Mouse (Mus musculus) CH12.LX (cell line): ENCODE data around the gene Ncoa7. TPM values are rescaled to one million over a fixed set of nuclear protein-coding genes. Genes with fewer than 3 reads are reported as not detected.

Source experiments
- DNase-seq: peaks from one replicate; pipeline ENCODE4 v3.0.0-alpha.2; 2013; ENCODE audit errors: extremely low read depth
- H3K27ac ChIP-seq: 2 replicates; pipeline ENCODE4 v1.5.1; 2012; ENCODE audit warnings: low read depth, mild to moderate bottlenecking, control low read depth, moderate library complexity; ENCODE audit not compliant: insufficient read depth
- H3K27me3 ChIP-seq: replicated peaks from 2 replicates; pipeline ENCODE3; 2012; ENCODE audit warnings: inconsistent platforms
- H3K36me3 ChIP-seq, 2 experiments: replicated peaks in 1 of 2; 2 replicates each; pipeline versions ENCODE3 to v1.6.1; 2012; ENCODE audit warnings: inconsistent platforms in 1 of 2, low read length in 1 of 2, mild to moderate bottlenecking in 1 of 2, mixed read lengths in 1 of 2, moderate library complexity in 1 of 2; ENCODE audit not compliant: control insufficient read depth in 1 of 2, insufficient read depth in 1 of 2
- H3K4me1 ChIP-seq, 2 experiments: 2 replicates each; pipeline ENCODE4 v1.6.1; 2012; ENCODE audit warnings: inconsistent platforms in 1 of 2, moderate library complexity in 1 of 2; ENCODE audit not compliant: insufficient read depth in 2 of 2, control insufficient read depth in 1 of 2
- H3K4me2 ChIP-seq: 2 replicates; pipeline ENCODE4 v1.6.1; 2012; ENCODE audit warnings: low read depth, mild to moderate bottlenecking, control low read depth; ENCODE audit not compliant: poor library complexity, insufficient read depth, severe bottlenecking
- H3K4me3 ChIP-seq, 3 experiments: fragments of 150-350 bp in 1 of 3; sonication (generic) in 1 of 3; replicated peaks in 1 of 3; 2 replicates each; pipeline versions ENCODE3 to v1.5.1; 2011 to 2012; ENCODE audit warnings: low read depth in 2 of 3, low read length in 2 of 3, mild to moderate bottlenecking in 2 of 3, moderate library complexity in 2 of 3, control low read depth in 1 of 3, improper control_type of control experiment in 1 of 3, inconsistent platforms in 1 of 3, mixed read lengths in 1 of 3; ENCODE audit not compliant: poor library complexity in 1 of 3
- H3K79me2 ChIP-seq: replicated peaks from 2 replicates; pipeline ENCODE4 v1.6.1; 2012; ENCODE audit warnings: mild to moderate bottlenecking, moderate library complexity; ENCODE audit not compliant: control insufficient read depth, poor library complexity, insufficient read depth, severe bottlenecking; ENCODE audit errors: extremely low read depth
- H3K9ac ChIP-seq: 2 replicates; pipeline ENCODE4 v1.6.1; 2012; ENCODE audit warnings: low read depth, mild to moderate bottlenecking, control low read depth, moderate library complexity; ENCODE audit not compliant: insufficient read depth
- H3K9me3 ChIP-seq: replicated peaks from 2 replicates; pipeline ENCODE3; 2012; ENCODE audit warnings: low read length, inconsistent platforms, mixed read lengths
- CHD1 ChIP-seq: IDR thresholded peaks from 2 replicates; pipeline ENCODE4 v1.6.1; 2012; ENCODE audit warnings: low read depth, low read length, improper control_type of control experiment, inconsistent platforms
- CHD2 ChIP-seq: IDR thresholded peaks from 2 replicates; pipeline ENCODE4 v1.6.1; 2011; ENCODE audit warnings: low read length, improper control_type of control experiment
- CTCF ChIP-seq, 2 experiments: IDR thresholded peaks in 1 of 2; conservative IDR thresholded peaks in 1 of 2; 2 replicates each; pipeline ENCODE4 v1.5.1; 2011 to 2012; ENCODE audit warnings: low read depth in 2 of 2, low read length in 2 of 2, improper control_type of control experiment in 1 of 2, inconsistent platforms in 1 of 2, mild to moderate bottlenecking in 1 of 2, moderate library complexity in 1 of 2
- E2F4 ChIP-seq: IDR thresholded peaks from 2 replicates; pipeline ENCODE4 v1.6.1; 2011; ENCODE audit warnings: low read depth, low read length, improper control_type of control experiment; ENCODE audit not compliant: insufficient replicate concordance
- ELF1 ChIP-seq: IDR thresholded peaks from 2 replicates; pipeline ENCODE4 v1.6.1; 2014; ENCODE audit warnings: low read depth, mild to moderate bottlenecking, inconsistent platforms, low read length, improper control_type of control experiment
- EP300 ChIP-seq: IDR thresholded peaks from 2 replicates; pipeline ENCODE4 v1.6.1; 2011; ENCODE audit warnings: low read length, improper control_type of control experiment
- ETS1 ChIP-seq: conservative IDR thresholded peaks from 2 replicates; pipeline ENCODE4 v1.6.1; 2012; ENCODE audit warnings: low read depth, mild to moderate bottlenecking, inconsistent platforms, low read length, improper control_type of control experiment, moderate library complexity
- GABPA ChIP-seq: IDR thresholded peaks from 2 replicates; pipeline ENCODE4 v1.6.1; 2012; ENCODE audit warnings: low read depth, low read length, improper control_type of control experiment, inconsistent platforms; ENCODE audit not compliant: insufficient replicate concordance
- HCFC1 ChIP-seq: IDR thresholded peaks from 2 replicates; pipeline ENCODE4 v1.6.1; 2012; ENCODE audit warnings: low read depth, mild to moderate bottlenecking, inconsistent platforms, low read length, improper control_type of control experiment
- IRF4 ChIP-seq: IDR thresholded peaks from 2 replicates; pipeline ENCODE4 v1.6.1; 2014; ENCODE audit warnings: low read depth, mild to moderate bottlenecking, inconsistent platforms, low read length, improper control_type of control experiment
- JUN ChIP-seq: IDR thresholded peaks from 2 replicates; pipeline ENCODE4 v1.6.1; 2011; ENCODE audit warnings: low read depth, mild to moderate bottlenecking, low read length, improper control_type of control experiment, moderate library complexity; ENCODE audit not compliant: insufficient read depth
- KAT2A ChIP-seq: IDR thresholded peaks from 2 replicates; pipeline ENCODE4 v1.6.1; 2012; ENCODE audit warnings: low read length, improper control_type of control experiment, inconsistent platforms; ENCODE audit not compliant: insufficient replicate concordance
- MAFK ChIP-seq: IDR thresholded peaks from 2 replicates; pipeline ENCODE4 v1.6.1; 2011; ENCODE audit warnings: low read length, improper control_type of control experiment; ENCODE audit not compliant: insufficient replicate concordance
- MAX ChIP-seq: IDR thresholded peaks from 2 replicates; pipeline ENCODE4 v1.6.1; 2011; ENCODE audit warnings: low read length, improper control_type of control experiment
- MEF2A ChIP-seq: IDR thresholded peaks from 2 replicates; pipeline ENCODE4 v1.6.1; 2014; ENCODE audit warnings: low read depth, mild to moderate bottlenecking, inconsistent platforms, low read length, improper control_type of control experiment, borderline replicate concordance
- MXI1 ChIP-seq: IDR thresholded peaks from 2 replicates; pipeline ENCODE4 v1.6.1; 2011; ENCODE audit warnings: mild to moderate bottlenecking, low read depth, low read length, improper control_type of control experiment
- MYC ChIP-seq: IDR thresholded peaks from 2 replicates; pipeline ENCODE4 v1.6.1; 2011; ENCODE audit warnings: low read depth, mild to moderate bottlenecking, improper control_type of control experiment, low read length
- NELFE ChIP-seq: IDR thresholded peaks from 2 replicates; pipeline ENCODE4 v1.6.1; 2011; ENCODE audit warnings: low read depth, low read length, improper control_type of control experiment
- NRF1 ChIP-seq: IDR thresholded peaks from 2 replicates; pipeline ENCODE4 v1.6.1; 2014; ENCODE audit warnings: low read depth, mild to moderate bottlenecking, inconsistent platforms, low read length, improper control_type of control experiment, moderate library complexity
- PAX5 ChIP-seq: IDR thresholded peaks from 2 replicates; pipeline ENCODE4 v1.6.1; 2012; ENCODE audit warnings: low read length, inconsistent platforms, mixed read lengths
- POLR2A ChIP-seq: IDR thresholded peaks from 2 replicates; pipeline ENCODE4 v1.6.1; 2011; ENCODE audit warnings: low read depth, mild to moderate bottlenecking, improper control_type of control experiment, low read length
- POLR2AphosphoS2 ChIP-seq: IDR thresholded peaks from 2 replicates; pipeline ENCODE4 v1.6.1; 2011; ENCODE audit warnings: low read depth, low read length, improper control_type of control experiment
- RAD21 ChIP-seq: IDR thresholded peaks from 2 replicates; pipeline ENCODE4 v1.6.1; 2011; ENCODE audit warnings: low read depth, mild to moderate bottlenecking, low read length, improper control_type of control experiment, moderate library complexity
- SMC3 ChIP-seq: IDR thresholded peaks from 2 replicates; pipeline ENCODE4 v1.6.1; 2011; ENCODE audit warnings: low read depth, low read length, improper control_type of control experiment
- TBP ChIP-seq: conservative IDR thresholded peaks from 2 replicates; pipeline ENCODE4 v1.6.1; 2011; ENCODE audit warnings: low read depth, low read length, improper control_type of control experiment
- TCF12 ChIP-seq: IDR thresholded peaks from 2 replicates; pipeline ENCODE4 v1.6.1; 2014; ENCODE audit warnings: low read depth, mild to moderate bottlenecking, inconsistent platforms, low read length, improper control_type of control experiment
- UBTF ChIP-seq: IDR thresholded peaks from 2 replicates; pipeline ENCODE4 v1.6.1; 2012; ENCODE audit warnings: low read depth, mild to moderate bottlenecking, inconsistent platforms, low read length, improper control_type of control experiment, moderate library complexity
- USF1 ChIP-seq: IDR thresholded peaks from 2 replicates; pipeline ENCODE4 v1.6.1; 2014; ENCODE audit warnings: low read depth, mild to moderate bottlenecking, inconsistent platforms, low read length, improper control_type of control experiment
- USF2 ChIP-seq: conservative IDR thresholded peaks from 2 replicates; pipeline ENCODE4 v1.6.1; 2011; ENCODE audit warnings: low read depth, low read length, improper control_type of control experiment
- ZC3H11A ChIP-seq: IDR thresholded peaks from 2 replicates; pipeline ENCODE4 v1.6.1; 2012; ENCODE audit warnings: low read depth, mild to moderate bottlenecking, inconsistent platforms, low read length, improper control_type of control experiment
- ZKSCAN1 ChIP-seq: IDR thresholded peaks from 2 replicates; pipeline ENCODE4 v1.6.1; 2012; ENCODE audit warnings: low read depth, inconsistent platforms, low read length, improper control_type of control experiment, borderline replicate concordance
- ZNF384 ChIP-seq: IDR thresholded peaks from 2 replicates; pipeline ENCODE4 v1.6.1; 2012; ENCODE audit warnings: low read depth, low read length, improper control_type of control experiment, inconsistent platforms
- dilution Hi-C: fragments of 300-500 bp; cut with MboI; formaldehyde crosslinking; loops from 2 replicates; pipeline ENCODE4 v1.14.3; 2020; ENCODE audit warnings: low sequenced_read_pairs; ENCODE audit not compliant: extremely low pct_unique_long_range_greater_than_20kb, extremely low pct_ligation_motif_present
- in situ Hi-C: fragments of 300-500 bp; cut with MboI; formaldehyde crosslinking; loops from 3 replicates; pipeline ENCODE4 v1.14.3; 2019; ENCODE audit warnings: low sequenced_read_pairs, low pct_ligation_motif_present, low pct_unique_long_range_greater_than_20kb, mixed read lengths
- polyA plus RNA-seq: library from polyadenylated mRNA; unstranded; fragments of >175 nt; gene quantifications from 2 replicates; pipeline ENCODE4 v1.2.1, GENCODE M21; 2012; ENCODE audit warnings: low read depth; ENCODE audit not compliant: insufficient read length
- total RNA-seq, 2 experiments: library from RNA; depleted of rRNA; stranded (reverse); fragments of 300-350 nt in 1 of 2; fragments of >200 nt in 1 of 2; gene quantifications; 2 replicates each; pipeline ENCODE4 v1.2.3; 2012 to 2014

The Ncoa7 gene
- total and polyA plus RNA-seq, 3 experiments = 4.7 to 9.2 (median 7.0) TPM

GRCm38 (mm10) chr10:30825049-30825448, 21.9 kb upstream of the Ncoa7 start:
- no peaks in the 10 kb centered on the region for H3K9me3 ChIP-seq
- TF ChIP-seq SMC3 (peak; percentile 76), CHD1 (no peak), KAT2A (no peak), CTCF (conservative IDR thresholded peaks at IDR 0.05 in 1 of 2, IDR thresholded peaks at IDR 0.05 in 1 of 2; ENCODE audit: low read depth in 2 of 2, low read length in 2 of 2) (peak in 1 of 2 experiments; percentile 75; a peak in 2 of 4 replicates), ZC3H11A (peak; percentile 28; the same call in 1 of the 2 replicates), ZNF384 (no peak), RAD21 (peak; percentile 86), GABPA (no peak), E2F4 (no peak), POLR2A (no peak)
- H3K4me1 ChIP-seq = no peaks in the 10 kb centered on the region
- no peaks in the 10 kb centered on the region for H3K27me3 ChIP-seq
- H3K36me3 ChIP-seq = no peaks in the 10 kb centered on the region
- no peak overlapping the region for H3K9ac ChIP-seq
- H3K27ac ChIP-seq = no peak overlapping the region
- no peaks in the 10 kb centered on the region for H3K79me2 ChIP-seq
- in situ Hi-C loops = loop anchor here (5.0 kb wide), 1 partner anchor 477 kb away; no protein-coding TSS in a partner anchor
- peak; percentile 50 for DNase-seq
- dilution Hi-C loops = no loop called here
- H3K4me3 ChIP-seq = no peak overlapping the region
- H3K4me2 ChIP-seq = no peak overlapping the region

DNA sequence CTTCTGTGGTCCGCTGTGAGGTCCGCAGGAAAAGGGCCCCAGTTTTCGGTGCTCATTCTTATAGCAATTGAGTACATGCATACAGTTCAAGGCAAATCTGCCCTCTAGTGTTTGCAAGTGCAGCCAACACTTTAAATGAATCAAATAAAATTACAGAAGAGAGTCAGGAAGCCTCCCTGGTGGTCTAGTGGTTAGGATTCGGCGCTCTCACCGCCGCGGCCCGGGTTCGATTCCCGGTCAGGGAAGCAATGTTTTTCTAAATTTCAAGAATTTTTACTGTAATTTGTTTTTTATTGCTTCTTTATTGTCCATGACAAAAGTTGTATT, 7.8 kb upstream of the Ncoa7 start:
- dilution Hi-C loops (no loop called here), in situ Hi-C loops (no loop called here)
- Histone ChIP-seq H3K9ac (peak overlapping the region; percentile 57; the same call in 1 of the 2 replicates), H3K36me3 (no peaks in the 10 kb centered on the region), H3K9me3 (peaks cover 3% of the 10 kb centered on the region), H3K4me2 (peak overlapping the region; percentile 53; the same call in 1 of the 2 replicates), H3K27ac (no peak overlapping the region), H3K4me3 (peak overlapping the region; percentile 55 to 76 (median 67)), H3K4me1 (peaks cover 0 to 5% of the 10 kb centered on the region in 2 experiments; a peak in 1 of 4 replicates), H3K79me2 (no peaks in the 10 kb centered on the region), H3K27me3 (no peaks in the 10 kb centered on the region)
- DNase-seq = peak; percentile 80
- TF ChIP-seq EP300 (no peak), MAX (no peak), KAT2A (peak; percentile 54; the same call in 1 of the 2 replicates), TBP (peak; percentile 99), HCFC1 (no peak), ZNF384 (no peak), USF2 (no peak), POLR2AphosphoS2 (no peak), POLR2A (no peak), USF1 (no peak), TCF12 (no peak), CTCF (conservative IDR thresholded peaks at IDR 0.05 in 1 of 2, IDR thresholded peaks at IDR 0.05 in 1 of 2; ENCODE audit: low read depth in 2 of 2, low read length in 2 of 2) (peak; percentile 27 to 82; a peak in 3 of 4 replicates), NRF1 (peak; percentile 31; the same call in 1 of the 2 replicates), NELFE (no peak), RAD21 (peak; percentile 74), MXI1 (no peak), SMC3 (peak; percentile 60), UBTF (no peak), E2F4 (no peak), JUN (no peak), MEF2A (no peak), PAX5 (no peak), ZKSCAN1 (no peak), ELF1 (peak; percentile 96), CHD2 (no peak), IRF4 (no peak), MYC (no peak), MAFK (peak; percentile 89), ETS1 (no peak)
